Mouse (Mus musculus) CH12.LX (cell line): ENCODE data around the gene Larp1.

ENCODE experiments used
- BHLHE40 ChIP-seq: IDR thresholded peaks from 2 replicates; pipeline ENCODE4 v1.6.1; 2011; ENCODE audit warnings: mild to moderate bottlenecking, low read depth, low read length, improper control_type of control experiment
- CHD1 ChIP-seq: IDR thresholded peaks from 2 replicates; pipeline ENCODE4 v1.6.1; 2012; ENCODE audit warnings: low read depth, low read length, improper control_type of control experiment, inconsistent platforms
- CTCF ChIP-seq, 2 experiments: IDR thresholded peaks in 1 of 2; conservative IDR thresholded peaks in 1 of 2; 2 replicates each; pipeline ENCODE4 v1.5.1; 2011 to 2012; ENCODE audit warnings: low read depth in 2 of 2, low read length in 2 of 2, improper control_type of control experiment in 1 of 2, inconsistent platforms in 1 of 2, mild to moderate bottlenecking in 1 of 2, moderate library complexity in 1 of 2
- ELF1 ChIP-seq: IDR thresholded peaks from 2 replicates; pipeline ENCODE4 v1.6.1; 2014; ENCODE audit warnings: low read depth, mild to moderate bottlenecking, inconsistent platforms, low read length, improper control_type of control experiment
- EP300 ChIP-seq: IDR thresholded peaks from 2 replicates; pipeline ENCODE4 v1.6.1; 2011; ENCODE audit warnings: low read length, improper control_type of control experiment
- ETS1 ChIP-seq: conservative IDR thresholded peaks from 2 replicates; pipeline ENCODE4 v1.6.1; 2012; ENCODE audit warnings: low read depth, mild to moderate bottlenecking, inconsistent platforms, low read length, improper control_type of control experiment, moderate library complexity
- JUN ChIP-seq: IDR thresholded peaks from 2 replicates; pipeline ENCODE4 v1.6.1; 2011; ENCODE audit warnings: low read depth, mild to moderate bottlenecking, low read length, improper control_type of control experiment, moderate library complexity; ENCODE audit not compliant: insufficient read depth
- JUND ChIP-seq: conservative IDR thresholded peaks from 2 replicates; pipeline ENCODE4 v1.6.1; 2011; ENCODE audit warnings: low read depth, low read length, improper control_type of control experiment
- MAFK ChIP-seq: IDR thresholded peaks from 2 replicates; pipeline ENCODE4 v1.6.1; 2011; ENCODE audit warnings: low read length, improper control_type of control experiment; ENCODE audit not compliant: insufficient replicate concordance
- MYC ChIP-seq: IDR thresholded peaks from 2 replicates; pipeline ENCODE4 v1.6.1; 2011; ENCODE audit warnings: low read depth, mild to moderate bottlenecking, improper control_type of control experiment, low read length
- NELFE ChIP-seq: IDR thresholded peaks from 2 replicates; pipeline ENCODE4 v1.6.1; 2011; ENCODE audit warnings: low read depth, low read length, improper control_type of control experiment
- POLR2A ChIP-seq: IDR thresholded peaks from 2 replicates; pipeline ENCODE4 v1.6.1; 2011; ENCODE audit warnings: low read depth, mild to moderate bottlenecking, improper control_type of control experiment, low read length
- SMC3 ChIP-seq: IDR thresholded peaks from 2 replicates; pipeline ENCODE4 v1.6.1; 2011; ENCODE audit warnings: low read depth, low read length, improper control_type of control experiment
- TCF12 ChIP-seq: IDR thresholded peaks from 2 replicates; pipeline ENCODE4 v1.6.1; 2014; ENCODE audit warnings: low read depth, mild to moderate bottlenecking, inconsistent platforms, low read length, improper control_type of control experiment

DNA sequence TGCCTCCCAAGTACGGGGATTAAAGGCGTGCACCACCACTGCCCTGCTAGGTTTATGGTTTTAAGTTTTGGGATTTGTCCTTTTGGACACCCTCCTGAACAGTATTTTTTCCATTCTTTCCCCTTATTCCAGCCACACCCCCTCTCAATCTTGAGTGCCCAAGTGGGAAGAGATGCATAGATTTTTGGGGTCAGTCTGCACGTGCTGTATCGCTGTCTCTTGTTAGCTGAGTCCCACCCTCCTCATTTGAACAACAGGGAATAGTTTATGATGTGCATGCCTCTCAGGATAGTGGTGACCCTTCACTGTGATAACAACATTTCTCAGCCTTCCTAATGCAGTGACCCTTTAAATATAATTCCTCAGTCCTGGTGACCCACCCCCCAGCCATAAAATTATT, 2.9 kb downstream of the Larp1 start:
- TF ChIP-seq POLR2A (no peak), ELF1 (no peak), MAFK (no peak), TCF12 (no peak), JUN (no peak), ETS1 (no peak), CTCF (conservative IDR thresholded peaks at IDR 0.05 in 1 of 2, IDR thresholded peaks at IDR 0.05 in 1 of 2; ENCODE audit: low read depth in 2 of 2, low read length in 2 of 2) (no peak), EP300 (no peak), NELFE (no peak), SMC3 (no peak), MYC (no peak), CHD1 (no peak), JUND (no peak), BHLHE40 (peak; percentile 83)
